Mouse (Mus musculus) intestine, embryonic 15.5 days (tissue): ENCODE measurements at regions not wholly inside any gene's neighbourhood (a gene's known extent, or its start where the extent isn't known, plus 50 kb on each side); places are given as distances from the start of the nearest gene placed in this dataset.
A peak's percentile ranks its signal among the peaks of the same experiment; 100 is the strongest.

Experiments used
- ATAC-seq: fragments of 200-750 bp; cut with Nextera tagmentation; 2 replicates; pipeline ENCODE4 v1.8.0; 2017; ENCODE audit warnings: moderate TSS enrichment, moderate library complexity
- H3K27ac ChIP-seq: fragments of 300-500 bp; sonication (generic); 2 replicates; pipeline ENCODE4 v1.5.1; 2015; ENCODE audit warnings: mild to moderate bottlenecking, inconsistent platforms
- H3K27me3 ChIP-seq: fragments of 300-500 bp; sonication (generic); replicated peaks from 2 replicates; pipeline ENCODE4 v1.6.1; 2015; ENCODE audit warnings: inconsistent platforms
- H3K36me3 ChIP-seq: fragments of 300-500 bp; sonication (generic); 2 replicates; pipeline ENCODE4 v1.6.1; 2015; ENCODE audit warnings: inconsistent platforms
- H3K4me1 ChIP-seq: fragments of 300-500 bp; sonication (generic); replicated peaks from 2 replicates; pipeline ENCODE4 v1.6.1; 2015; ENCODE audit warnings: inconsistent platforms
- H3K4me2 ChIP-seq: fragments of 300-500 bp; sonication (generic); replicated peaks from 2 replicates; pipeline ENCODE4 v1.6.1; 2015; ENCODE audit warnings: mild to moderate bottlenecking, inconsistent platforms
- H3K4me3 ChIP-seq: fragments of 300-500 bp; sonication (generic); replicated peaks from 2 replicates; pipeline ENCODE4 v1.5.1; 2015; ENCODE audit warnings: inconsistent platforms
- H3K9ac ChIP-seq: fragments of 300-500 bp; sonication (generic); 2 replicates; pipeline ENCODE4 v1.6.1; 2015; ENCODE audit warnings: inconsistent platforms
- H3K9me3 ChIP-seq: fragments of 300-500 bp; sonication (generic); 2 replicates; pipeline ENCODE4 v1.6.1; 2016; ENCODE audit warnings: inconsistent platforms
- WGBS: fragments of 180-500 bp; shearing (Covaris S2); methylation state at CpG from one replicate; pipeline ENCODE4 v1.1.7; 2015; 5-methylcytosine and 5-hydroxymethylcytosine counted together

- Histone ChIP-seq H3K4me2 (0 out of 2 replicates have a peak overlapping the region, but pooled peaks have one; percentile 14), H3K4me3 (no peak overlapping the region), H3K4me1 (peaks cover 12% of the 10 kb centered on the region; the same call in 1 of the 2 replicates), H3K9ac (no peak overlapping the region), H3K27ac (no peak overlapping the region; the same call in 1 of the 2 replicates), H3K9me3 (no peaks in the 10 kb centered on the region), H3K36me3 (no peaks in the 10 kb centered on the region), H3K27me3 (no peaks in the 10 kb centered on the region)
- peak; percentile 59; the same call in 1 of the 2 replicates for ATAC-seq
- 30% methylated on average over 15 of the region's 15 CpGs for WGBS
Measured at GRCm38 (mm10) chr9:63896073-63896807, 125.6 kb downstream of the Smad6 start.

DNA sequence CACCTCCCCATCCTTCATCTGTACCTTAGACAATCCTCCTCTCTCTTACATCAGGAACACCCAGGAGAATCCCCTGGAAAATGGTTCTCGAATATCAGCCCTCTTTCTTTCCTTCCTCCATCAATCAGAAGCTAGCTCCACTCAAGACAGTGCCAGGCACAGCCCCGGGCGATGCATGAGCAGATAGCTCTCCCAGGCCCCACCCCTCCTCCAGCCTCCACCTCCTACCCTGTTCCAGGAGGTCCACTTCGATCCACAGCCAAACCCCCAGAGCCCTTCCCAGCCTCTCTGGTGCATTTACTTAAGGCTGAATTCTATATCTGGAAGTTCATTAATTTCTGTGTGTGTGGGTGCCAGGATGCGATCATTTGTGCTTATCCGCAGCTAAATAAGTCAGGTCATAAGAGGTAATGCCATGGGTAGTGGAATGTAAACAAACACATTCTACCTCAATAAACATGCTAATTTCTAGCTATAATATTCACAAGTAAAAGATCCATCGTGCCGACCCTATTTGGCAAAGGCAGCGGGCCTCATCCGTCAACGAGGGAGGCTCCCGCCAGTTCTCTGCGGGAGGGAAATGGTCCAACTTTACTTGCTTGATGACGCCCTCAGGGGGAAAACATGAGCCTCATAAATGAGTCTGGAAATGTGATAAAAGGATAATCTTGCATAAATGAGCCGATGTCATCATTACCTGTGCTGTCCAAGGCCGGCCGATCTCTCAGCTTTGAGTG lies 129.5 kb downstream of the Smad6 start:
- WGBS = 57% methylated on average over 17 of the region's 17 CpGs
- Histone ChIP-seq H3K4me2 (no peak overlapping the region), H3K4me1 (peaks cover 12% of the 10 kb centered on the region; the same call in 1 of the 2 replicates), H3K4me3 (no peak overlapping the region), H3K9me3 (no peaks in the 10 kb centered on the region), H3K27ac (0 out of 2 replicates have a peak overlapping the region, but pooled peaks have one; percentile 33), H3K27me3 (no peaks in the 10 kb centered on the region), H3K36me3 (no peaks in the 10 kb centered on the region), H3K9ac (no peak overlapping the region)
- ATAC-seq = peak; percentile 48

DNA sequence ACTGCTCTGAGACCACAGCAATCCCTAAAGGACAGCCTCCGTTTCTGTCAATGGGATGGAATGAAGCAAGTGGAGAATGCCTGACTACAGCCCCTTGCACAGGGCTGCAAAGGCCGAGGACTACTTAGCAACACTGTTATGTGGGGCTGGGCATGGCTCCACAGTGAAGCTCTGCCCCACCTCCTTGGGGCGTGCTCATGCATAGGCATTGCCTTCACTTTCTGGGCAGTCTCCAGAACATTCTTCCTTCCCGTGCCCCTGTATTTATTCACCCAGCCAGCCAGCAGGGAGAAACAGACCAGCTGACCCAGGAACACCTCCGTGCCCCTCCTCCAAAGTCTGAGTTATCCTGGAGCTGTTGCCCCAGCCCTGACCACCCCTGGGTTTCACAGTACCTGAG lies 131.1 kb downstream of the Smad6 start:
- no peak overlapping the region for H3K4me3 ChIP-seq
- H3K9ac ChIP-seq = no peak overlapping the region
- H3K27me3 ChIP-seq = no peaks in the 10 kb centered on the region
- H3K36me3 ChIP-seq = no peaks in the 10 kb centered on the region
- H3K4me1 ChIP-seq = 0 out of 2 replicates have a peak, but pooled peaks cover 1% of the 10 kb centered on the region
- no peak overlapping the region for H3K4me2 ChIP-seq
- no peaks in the 10 kb centered on the region for H3K9me3 ChIP-seq
- no peak overlapping the region for H3K27ac ChIP-seq
- no peak for ATAC-seq
- WGBS = 33% methylated on average over 5 of the region's 5 CpGs

DNA sequence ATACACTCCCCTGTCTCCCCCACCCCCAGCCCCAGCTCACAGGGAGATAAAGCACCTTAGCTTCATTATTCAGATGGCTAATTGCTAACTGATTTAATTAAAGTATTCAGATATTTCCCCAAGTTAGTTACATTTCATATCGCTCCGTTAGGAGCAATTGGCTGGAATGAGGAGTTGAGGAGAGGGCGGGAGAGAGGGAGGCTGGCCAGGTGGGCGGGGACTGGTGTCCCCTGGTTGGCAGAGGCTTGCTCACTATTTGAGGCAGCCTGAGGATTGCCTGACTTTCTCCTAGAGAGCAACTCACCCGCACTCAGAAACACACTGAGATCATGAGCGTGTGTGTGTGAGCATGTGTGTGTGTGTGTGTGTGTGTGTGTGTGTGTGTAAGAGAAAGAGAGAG lies 131.8 kb upstream of the Smad3 start:
- Histone ChIP-seq H3K4me3 (no peak overlapping the region), H3K9me3 (no peaks in the 10 kb centered on the region), H3K4me2 (no peak overlapping the region), H3K4me1 (no peaks in the 10 kb centered on the region), H3K27me3 (no peaks in the 10 kb centered on the region), H3K27ac (no peak overlapping the region), H3K9ac (no peak overlapping the region), H3K36me3 (no peaks in the 10 kb centered on the region)
- WGBS = 63% methylated on average over 6 of the region's 6 CpGs
- ATAC-seq = no peak

DNA sequence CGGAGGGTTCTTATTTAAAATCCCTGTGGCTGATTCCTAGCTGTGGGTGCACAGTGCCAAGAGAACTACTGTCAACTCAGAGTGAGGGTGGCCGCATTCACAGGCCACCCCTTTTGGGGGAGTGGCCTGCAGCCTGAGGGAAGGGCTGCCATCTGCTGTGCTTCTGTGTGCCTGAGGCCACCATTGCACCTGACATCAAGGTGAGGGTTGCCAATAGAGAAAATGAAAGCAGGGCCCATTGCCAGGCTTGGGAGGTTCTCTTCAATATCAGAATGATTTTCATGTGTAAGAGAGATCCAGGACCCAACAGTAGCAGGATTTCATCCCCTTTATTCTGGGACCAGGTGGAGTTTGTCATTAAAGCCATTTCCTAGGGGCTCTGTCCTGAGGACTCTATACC lies 127.2 kb upstream of the Smad3 start:
- Histone ChIP-seq H3K9ac (no peak overlapping the region), H3K4me3 (no peak overlapping the region), H3K36me3 (no peaks in the 10 kb centered on the region), H3K9me3 (peaks cover 4% of the 10 kb centered on the region; the same call in 1 of the 2 replicates), H3K27me3 (0 out of 2 replicates have a peak, but pooled peaks cover 3% of the 10 kb centered on the region), H3K27ac (no peak overlapping the region), H3K4me1 (peaks cover 6% of the 10 kb centered on the region; the same call in 1 of the 2 replicates), H3K4me2 (no peak overlapping the region)
- WGBS = 77% methylated on average over 2 of the region's 2 CpGs
- ATAC-seq = no peak

GRCm38 (mm10) chr9:63883738-63884520 lies 126.1 kb upstream of the Smad3 start:
- Histone ChIP-seq H3K9ac (no peak overlapping the region), H3K36me3 (no peaks in the 10 kb centered on the region), H3K27me3 (0 out of 2 replicates have a peak, but pooled peaks cover 3% of the 10 kb centered on the region), H3K9me3 (peaks cover 4% of the 10 kb centered on the region; the same call in 1 of the 2 replicates), H3K4me2 (no peak overlapping the region), H3K4me1 (peaks cover 12% of the 10 kb centered on the region; the same call in 1 of the 2 replicates), H3K27ac (no peak overlapping the region), H3K4me3 (no peak overlapping the region)
- no peak for ATAC-seq
- WGBS = 74% methylated on average over 6 of the region's 6 CpGs

GRCm38 (mm10) chr9:63881692-63882091 lies 123.9 kb upstream of the Smad3 start:
- Histone ChIP-seq H3K9ac (no peak overlapping the region), H3K4me2 (no peak overlapping the region), H3K36me3 (no peaks in the 10 kb centered on the region), H3K9me3 (peaks cover 4% of the 10 kb centered on the region; the same call in 1 of the 2 replicates), H3K4me3 (no peak overlapping the region), H3K4me1 (peaks cover 19% of the 10 kb centered on the region; the same call in 1 of the 2 replicates), H3K27me3 (0 out of 2 replicates have a peak, but pooled peaks cover 3% of the 10 kb centered on the region), H3K27ac (no peak overlapping the region)
- 72% methylated on average over 10 of the region's 10 CpGs for WGBS
- ATAC-seq = no peak

- Histone ChIP-seq H3K27ac (no peak overlapping the region), H3K9me3 (peaks cover 4% of the 10 kb centered on the region; the same call in 1 of the 2 replicates), H3K4me2 (no peak overlapping the region), H3K9ac (no peak overlapping the region), H3K36me3 (no peaks in the 10 kb centered on the region), H3K4me3 (no peak overlapping the region), H3K27me3 (0 out of 2 replicates have a peak, but pooled peaks cover 3% of the 10 kb centered on the region), H3K4me1 (peaks cover 19% of the 10 kb centered on the region; the same call in 1 of the 2 replicates)
- ATAC-seq = no peak
- whole genome bisulfite sequencing = 63% methylated on average over 4 of the region's 4 CpGs
Measured at GRCm38 (mm10) chr9:63881261-63881563, 123.4 kb upstream of the Smad3 start.

DNA sequence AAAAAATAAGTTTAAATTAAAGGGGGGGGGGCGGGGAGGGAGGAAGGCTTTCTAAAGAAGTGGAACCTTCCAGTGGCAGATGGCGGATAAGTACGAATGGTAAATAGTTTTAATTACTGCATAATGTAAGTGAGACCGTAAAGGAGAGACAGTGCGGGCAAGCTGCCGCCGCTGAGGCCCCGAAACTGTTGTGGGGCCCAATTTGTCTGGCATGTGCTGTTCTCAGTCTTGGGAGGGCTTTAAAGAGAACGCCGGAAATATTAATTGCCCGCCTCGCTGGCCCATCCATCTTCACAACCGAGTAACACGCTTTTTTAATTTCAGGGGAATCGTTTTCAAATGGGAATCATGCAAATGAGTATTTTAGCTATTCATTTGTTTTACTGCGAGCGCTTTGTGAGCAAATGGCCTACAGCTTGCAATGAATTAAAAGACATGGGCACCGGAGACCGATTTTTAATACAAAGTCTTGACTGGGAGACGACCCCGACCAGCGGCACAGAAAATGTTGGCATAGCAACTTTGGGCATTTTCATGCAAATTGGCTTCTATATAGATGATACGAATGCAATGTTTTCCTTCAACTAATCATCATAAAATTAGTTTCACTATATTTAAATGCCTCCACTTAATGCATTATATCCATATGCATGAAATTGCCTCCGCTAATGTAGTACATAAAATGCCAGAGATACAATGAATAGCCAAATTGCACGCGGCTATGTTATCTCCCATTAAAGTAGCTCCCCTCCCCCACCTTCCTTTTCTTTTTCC lies 122.9 kb upstream of the Smad3 start:
- 31% methylated on average over 26 of the region's 26 CpGs for WGBS

DNA sequence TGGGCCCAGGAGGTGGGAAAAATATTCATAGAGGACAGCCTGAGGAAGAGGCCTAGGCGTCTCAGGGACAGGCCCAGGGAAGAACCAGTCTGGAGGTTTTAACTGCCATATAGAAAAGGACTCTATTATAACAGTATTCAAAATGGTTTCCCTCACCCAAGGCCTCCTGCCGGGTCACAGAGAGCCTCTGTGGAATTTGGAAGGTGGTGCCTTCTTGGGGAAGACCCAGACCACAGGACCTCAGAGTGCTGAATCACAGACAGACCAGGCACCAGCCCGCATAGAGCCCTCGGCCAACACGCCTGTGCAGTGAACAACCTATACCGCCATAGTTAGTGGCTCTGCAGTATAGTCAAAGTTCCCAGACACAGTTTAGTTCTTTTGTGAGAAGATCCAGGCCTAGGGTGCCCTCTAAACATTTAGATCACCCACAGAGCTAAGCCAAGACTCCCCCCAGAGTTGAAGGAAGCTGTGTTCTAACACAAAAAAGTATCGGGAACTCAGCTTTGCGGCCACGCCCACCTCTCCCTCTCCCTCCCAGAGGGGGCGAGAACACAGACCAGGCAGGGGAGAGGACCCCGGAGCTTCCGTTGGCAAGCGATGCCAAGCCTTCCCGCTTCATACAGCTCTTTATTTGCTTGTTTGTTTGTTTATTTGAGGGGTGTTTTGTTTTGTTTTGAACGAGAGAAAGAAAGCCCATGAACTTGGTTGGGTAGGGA lies 122.1 kb upstream of the Smad3 start:
- H3K36me3 ChIP-seq = no peaks in the 10 kb centered on the region
- no peak overlapping the region for H3K4me3 ChIP-seq
- WGBS = 21% methylated on average over 15 of the region's 15 CpGs
- peaks cover 4% of the 10 kb centered on the region; the same call in 1 of the 2 replicates for H3K9me3 ChIP-seq
- H3K4me1 ChIP-seq = peaks cover 19% of the 10 kb centered on the region; the same call in 1 of the 2 replicates
- H3K27ac ChIP-seq = no peak overlapping the region
- ATAC-seq = peak; percentile 51
- 0 out of 2 replicates have a peak, but pooled peaks cover 5% of the 10 kb centered on the region for H3K27me3 ChIP-seq
- H3K4me2 ChIP-seq = peak overlapping the region; percentile 42
- H3K9ac ChIP-seq = no peak overlapping the region

More for the DNA sequence above, 122.9 kb upstream of the Smad3 start:
- H3K9ac ChIP-seq = no peak overlapping the region
- no peaks in the 10 kb centered on the region for H3K36me3 ChIP-seq
- H3K9me3 ChIP-seq = peaks cover 4% of the 10 kb centered on the region; the same call in 1 of the 2 replicates
- peaks cover 19% of the 10 kb centered on the region; the same call in 1 of the 2 replicates for H3K4me1 ChIP-seq
- H3K4me3 ChIP-seq = no peak overlapping the region
- ATAC-seq = no peak
- peak overlapping the region; percentile 42 for H3K4me2 ChIP-seq
- H3K27ac ChIP-seq = no peak overlapping the region
- H3K27me3 ChIP-seq = 0 out of 2 replicates have a peak, but pooled peaks cover 5% of the 10 kb centered on the region

- Histone ChIP-seq H3K27ac (no peak overlapping the region), H3K9ac (no peak overlapping the region), H3K27me3 (0 out of 2 replicates have a peak, but pooled peaks cover 5% of the 10 kb centered on the region), H3K36me3 (no peaks in the 10 kb centered on the region), H3K4me1 (peaks cover 19% of the 10 kb centered on the region; the same call in 1 of the 2 replicates), H3K4me3 (no peak overlapping the region), H3K9me3 (no peaks in the 10 kb centered on the region), H3K4me2 (no peak overlapping the region)
- WGBS = 74% methylated on average over 7 of the region's 7 CpGs
- no peak for ATAC-seq
Measured at GRCm38 (mm10) chr9:63877864-63878263, 120.1 kb upstream of the Smad3 start.
